Mouse (Mus musculus) adrenal gland, postnatal 25 days (tissue): ENCODE data around the gene Fam50b. TPM values are rescaled to one million over a fixed set of nuclear protein-coding genes. Genes with fewer than 3 reads are reported as not detected.

Experiments used
- DNase-seq: peaks from one replicate; pipeline ENCODE4 v3.0.0; 2021; ENCODE audit warnings: mixed read lengths
- total RNA-seq: library from RNA; stranded (reverse); gene quantifications from 2 replicates; pipeline ENCODE4 v1.2.3, GENCODE M21; 2021

Fam50b gene
- total RNA-seq, 1 experiment from 2014 or later: not detected

GRCm38 (mm10) chr13:34794426-34794825 is 59.8 kb downstream of the Fam50b start:
- DNase-seq: peak; percentile 22

Other genes with a start within 250 kb of the Fam50b start
- gene Pxdc1, start 81.4 kb upstream of the Fam50b start, total RNA-seq: 1.8 and 2.8 TPM in 2 replicates
- gene Prpf4b, start 140.5 kb downstream of the Fam50b start, total RNA-seq: 110 and 126 TPM in 2 replicates
- 0.61 TPM in 1 of 2 replicates, not detected in the other for gene Fam217a, start 189.5 kb downstream of the Fam50b start, total RNA-seq
- gene 4933417A18Rik, start 189.6 kb downstream of the Fam50b start, total RNA-seq: not detected in 2 replicates
- 1.5 TPM in 1 of 2 replicates, not detected in the other for gene Eci3, start 229.0 kb downstream of the Fam50b start, total RNA-seq